Mouse (Mus musculus) G1E-ER4 (cell line): Measurements from ENCODE around the gene Chrm4. TPM values are rescaled to one million over a fixed set of nuclear protein-coding genes. Genes with fewer than 3 reads are reported as not detected.

Experiments used
- GATA1 ChIP-seq: IDR thresholded peaks from one replicate; pipeline ENCODE4 v1.8.0; 2012; ENCODE audit warnings: low read length, inconsistent platforms
- polyA plus RNA-seq: library from polyadenylated mRNA; stranded (reverse); fragments of >175 nt; gene quantifications from 2 replicates; pipeline ENCODE4 v1.2.3, GENCODE M21; 2012

Gene Chrm4
- 0.17 and 0.23 TPM in 2 replicates for polyA plus RNA-seq

GRCm38 (mm10) chr2:91926949-91927348 is at the start of gene Chrm4:
Gene Chrm4 (plus strand): TSS chr2:91927249.
- no peak for TF ChIP-seq GATA1

GRCm38 (mm10) chr2:91878387-91879180 is 48.5 kb upstream of the Chrm4 start:
- no peak for TF ChIP-seq GATA1

DNA sequence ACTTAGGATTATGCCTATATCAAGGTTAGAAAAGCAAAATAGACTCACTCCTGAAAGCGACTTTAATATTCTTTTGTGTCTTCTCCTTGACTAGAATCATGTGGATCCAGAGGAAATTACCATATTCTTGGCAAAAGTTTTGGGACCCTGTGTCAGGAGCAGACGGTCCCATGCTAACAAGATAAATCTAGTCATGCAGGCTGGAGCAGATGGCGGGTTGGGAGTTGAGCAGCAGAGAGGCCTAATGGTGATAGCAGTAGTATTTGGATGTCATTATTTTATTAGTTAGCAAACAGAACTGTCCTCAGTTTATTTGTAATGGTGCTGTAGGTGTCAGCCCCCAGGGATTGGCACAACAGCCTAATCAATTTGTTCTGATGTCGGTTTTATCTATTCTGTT is 43.1 kb upstream of the Chrm4 start:
- TF ChIP-seq GATA1, result no peak

GRCm38 (mm10) chr2:91884616-91885015 is 42.4 kb upstream of the Chrm4 start:
- no peak for TF ChIP-seq GATA1

- TF ChIP-seq GATA1, result no peak
Measured at GRCm38 (mm10) chr2:91894716-91895115, 32.3 kb upstream of the Chrm4 start.

DNA sequence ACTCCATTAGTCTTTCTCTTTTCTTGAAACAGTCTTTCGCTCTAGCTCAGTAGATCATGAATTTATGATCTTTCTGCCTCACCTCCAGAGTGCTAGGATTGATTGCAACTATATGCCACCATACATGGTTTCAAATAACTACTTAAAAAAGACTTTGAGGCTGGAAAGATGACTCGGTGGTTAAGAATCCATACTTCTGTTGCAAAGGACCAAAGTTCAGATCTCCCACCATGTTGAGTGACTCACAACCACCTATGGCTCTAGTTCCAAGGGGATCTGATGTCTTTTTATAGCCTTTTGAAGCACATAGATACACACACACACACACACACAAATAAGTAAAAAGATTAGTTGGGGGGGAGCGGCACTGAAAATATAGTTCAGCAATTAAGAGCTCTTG is 31.6 kb upstream of the Chrm4 start:
- no peak for TF ChIP-seq GATA1

DNA sequence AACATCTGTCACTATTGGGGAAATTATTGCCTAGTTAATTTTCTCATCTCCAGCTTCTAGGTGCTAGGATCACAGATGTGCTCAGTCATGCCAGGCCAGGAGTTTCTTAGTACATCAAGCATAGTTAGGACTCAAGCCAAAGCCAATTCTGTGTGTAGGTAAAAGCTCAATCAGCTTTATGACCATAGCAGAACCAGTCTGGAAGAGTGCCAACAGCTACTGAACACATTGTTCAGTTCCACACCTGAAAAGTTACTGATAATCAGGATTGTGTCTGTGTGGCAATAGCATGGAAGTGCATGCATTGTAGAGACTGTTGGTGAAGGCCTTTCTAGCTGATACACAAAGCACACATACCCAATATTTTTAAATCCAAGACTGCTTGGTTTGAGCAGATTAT is 29.1 kb upstream of the Chrm4 start:
- no peak for TF ChIP-seq GATA1

DNA sequence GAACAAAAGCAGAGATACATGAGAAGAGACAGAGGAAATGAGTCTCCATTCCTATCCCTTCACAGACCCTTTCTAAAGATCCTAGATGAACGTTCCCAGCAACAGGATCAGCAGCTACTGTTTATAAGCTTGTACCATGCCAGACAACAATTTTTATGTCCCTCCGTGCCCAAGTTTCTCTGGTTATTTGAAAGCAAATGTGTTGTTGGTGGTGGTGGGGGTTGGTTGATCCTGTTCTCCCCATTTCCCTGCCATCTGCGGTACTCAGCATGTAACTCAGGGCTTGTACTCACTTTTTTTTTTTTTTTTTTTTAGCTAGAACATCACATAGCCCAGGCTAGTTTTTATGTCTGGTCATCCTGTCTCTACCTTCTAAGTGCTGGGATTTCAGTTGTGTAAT is 27.9 kb upstream of the Chrm4 start:
- TF ChIP-seq GATA1, result no peak

GRCm38 (mm10) chr2:91900431-91900830 is 26.6 kb upstream of the Chrm4 start:
- TF ChIP-seq GATA1, result no peak

GRCm38 (mm10) chr2:91902336-91902735 is 24.7 kb upstream of the Chrm4 start:
- no peak for TF ChIP-seq GATA1

- no peak for TF ChIP-seq GATA1
Measured at GRCm38 (mm10) chr2:91903171-91903925, 23.7 kb upstream of the Chrm4 start.

GRCm38 (mm10) chr2:91904618-91905307 is 22.3 kb upstream of the Chrm4 start:
- TF ChIP-seq GATA1, result no peak

DNA sequence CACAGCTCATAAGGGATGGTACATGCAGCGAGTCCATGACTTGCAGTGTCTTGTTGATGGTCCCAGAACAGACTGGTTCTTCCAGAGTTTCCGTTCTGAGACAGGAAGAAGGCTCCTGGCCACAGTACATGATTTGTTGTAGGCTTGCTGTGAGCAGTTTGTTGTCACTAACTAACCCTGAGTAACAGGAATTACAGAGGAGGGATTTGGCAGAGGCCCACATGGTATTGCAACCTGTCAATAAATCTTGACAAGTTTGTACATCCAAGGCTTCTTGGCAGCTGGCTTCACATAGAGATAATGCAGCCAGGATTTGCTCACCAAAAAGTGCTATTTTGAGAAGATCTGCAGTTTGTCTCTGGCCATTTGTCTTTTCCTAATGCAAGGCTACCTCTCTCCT is 20.9 kb upstream of the Chrm4 start:
- TF ChIP-seq GATA1, result no peak

GRCm38 (mm10) chr2:91912616-91913015 is 14.4 kb upstream of the Chrm4 start:
- TF ChIP-seq GATA1, result no peak

GRCm38 (mm10) chr2:91913328-91914110 is 13.5 kb upstream of the Chrm4 start:
- TF ChIP-seq GATA1, result no peak
